Mouse (Mus musculus): ENCODE measurements around the gene Slc9a4. TPM values are rescaled to one million over a fixed set of nuclear protein-coding genes. Genes with fewer than 3 reads are reported as not detected.

Gene Slc9a4
- total and polyA plus RNA-seq, 2 experiments from 2014 or later, result 0.05 to 0.12 TPM

DNA sequence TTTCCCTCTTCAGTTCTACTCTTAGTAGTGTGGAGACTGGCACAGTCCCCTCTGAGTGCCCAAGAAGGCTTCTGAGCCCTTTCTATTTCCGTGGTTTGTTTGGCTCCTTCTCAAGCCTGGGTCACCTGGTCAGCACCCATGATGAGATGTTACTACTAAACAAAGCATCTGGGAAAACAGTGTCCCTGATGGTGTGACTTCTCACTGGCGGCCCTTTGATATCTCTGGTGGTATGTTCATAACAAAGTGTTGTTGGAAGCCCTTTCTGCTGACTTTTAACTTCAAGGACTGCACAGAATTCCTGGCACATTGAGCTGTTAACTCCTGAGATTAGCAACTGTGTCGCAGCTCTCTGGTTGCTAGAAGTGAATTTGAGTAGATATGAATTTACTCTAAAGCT, 90.1 kb downstream of the Slc9a4 start:
- H3K4me1 ChIP-seq (ENCODE audit: insufficient read depth, low read length), result no peaks in the 10 kb centered on the region
- H3K27ac ChIP-seq (ENCODE audit: low read depth, low read length), result no peak overlapping the region
- no peak for DNase-seq (ENCODE audit: low spot score)
- no peaks in the 10 kb centered on the region for H3K9me3 ChIP-seq (ENCODE audit: low read length)
- no peak overlapping the region for H3K4me2 ChIP-seq (ENCODE audit: low read depth, low read length, poor library complexity, severe bottlenecking)
- H3K9ac ChIP-seq (replicated peaks; ENCODE audit: low read length, poor library complexity, severe bottlenecking), result no peak overlapping the region
- no peaks in the 10 kb centered on the region for H3K36me3 ChIP-seq (ENCODE audit: insufficient read depth, low read length)
- no peak for TF ChIP-seq CTCF (IDR thresholded peaks at IDR 0.05)
- H3K27me3 ChIP-seq (ENCODE audit: insufficient read depth, low read length), result no peaks in the 10 kb centered on the region
- 88% methylated on average over 3 of the region's 3 CpGs for WGBS
- H3K4me3 ChIP-seq (ENCODE audit: low read depth, low read length), result no peak overlapping the region
- no peak for ATAC-seq (ENCODE audit: low FRiP score)

DNA sequence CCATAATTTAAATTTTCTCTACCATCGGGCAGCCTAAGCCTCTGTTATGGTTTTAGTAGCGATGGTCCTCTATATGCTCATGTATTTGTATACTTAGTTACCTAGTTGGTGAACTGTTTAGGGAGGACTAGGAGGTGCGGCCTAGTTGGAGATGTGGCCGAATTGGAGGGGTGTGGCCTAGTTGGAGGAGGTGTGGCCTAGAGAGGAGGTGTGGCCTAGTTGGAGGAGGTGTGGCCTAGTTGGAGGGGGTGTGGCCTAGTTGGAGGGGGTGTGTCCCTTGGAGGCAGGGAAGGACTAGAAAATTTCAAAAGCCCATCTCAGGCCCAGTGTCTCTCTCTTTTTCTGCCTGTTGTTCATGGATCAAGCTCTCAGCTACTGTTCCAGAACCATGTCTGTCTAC, 91.6 kb downstream of the Slc9a4 start:
- no peaks in the 10 kb centered on the region for H3K4me1 ChIP-seq (ENCODE audit: insufficient read depth, low read length)
- ATAC-seq (ENCODE audit: low FRiP score) (no peak), DNase-seq (ENCODE audit: low spot score) (no peak)
- no peak overlapping the region for H3K4me2 ChIP-seq (ENCODE audit: low read depth, low read length, poor library complexity, severe bottlenecking)
- H3K9ac ChIP-seq (replicated peaks; ENCODE audit: low read length, poor library complexity, severe bottlenecking), result no peak overlapping the region
- 94% methylated on average over 4 of the region's 4 CpGs for WGBS
- no peaks in the 10 kb centered on the region for H3K27me3 ChIP-seq (ENCODE audit: insufficient read depth, low read length)
- no peaks in the 10 kb centered on the region for H3K36me3 ChIP-seq (ENCODE audit: insufficient read depth, low read length)
- no peak overlapping the region for H3K4me3 ChIP-seq (ENCODE audit: low read depth, low read length)
- no peaks in the 10 kb centered on the region for H3K9me3 ChIP-seq (ENCODE audit: low read length)
- no peak overlapping the region for H3K27ac ChIP-seq (ENCODE audit: low read depth, low read length)
- TF ChIP-seq CTCF (IDR thresholded peaks at IDR 0.05), result no peak

DNA sequence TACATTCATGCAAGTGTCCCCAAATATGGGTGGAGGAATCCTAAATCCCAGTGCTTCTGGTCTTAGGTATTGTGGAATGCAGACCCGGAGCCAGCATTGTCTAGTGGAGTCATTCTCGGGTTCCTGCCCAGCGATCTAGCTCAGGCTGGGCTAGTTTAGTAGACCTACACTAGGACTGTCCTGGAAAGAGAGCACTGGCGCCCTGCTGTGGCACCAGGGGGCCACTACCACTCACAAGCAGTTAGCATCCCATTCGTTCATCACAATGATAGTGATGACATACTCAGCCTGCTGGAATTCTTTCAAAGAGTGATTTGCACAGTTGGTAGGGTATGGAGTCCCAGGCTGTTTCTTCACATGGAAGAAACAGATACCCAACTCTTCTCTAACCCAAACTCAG, 97.4 kb downstream of the Slc9a4 start:
- no peak for TF ChIP-seq CTCF (IDR thresholded peaks at IDR 0.05)
- Histone ChIP-seq H3K27ac (ENCODE audit: low read depth, low read length) (no peak overlapping the region), H3K4me1 (ENCODE audit: insufficient read depth, low read length) (peaks cover 4% of the 10 kb centered on the region; the same call in 1 of the 2 replicates), H3K4me2 (ENCODE audit: low read depth, low read length, poor library complexity, severe bottlenecking) (no peak overlapping the region), H3K36me3 (ENCODE audit: insufficient read depth, low read length) (no peaks in the 10 kb centered on the region), H3K9me3 (ENCODE audit: low read length) (no peaks in the 10 kb centered on the region), H3K27me3 (ENCODE audit: insufficient read depth, low read length) (peaks cover 27% of the 10 kb centered on the region), H3K9ac (replicated peaks; ENCODE audit: low read length, poor library complexity, severe bottlenecking) (no peak overlapping the region), H3K4me3 (ENCODE audit: low read depth, low read length) (no peak overlapping the region)
- 55% methylated on average over 5 of the region's 5 CpGs for WGBS
- DNase-seq (ENCODE audit: low spot score), result no peak
- no peak for ATAC-seq (ENCODE audit: low FRiP score)

Other genes starting within 250 kb of the Slc9a4 start
- 0.09 and 0.33 TPM in 2 replicates for gene Il1rl1, start 150.5 kb upstream of the Slc9a4 start, total RNA-seq (2014; rRNA removed)
- gene Il1rl1, start 150.5 kb upstream of the Slc9a4 start, polyA plus RNA-seq (2015; fragmentation: Nextera tagmentation; extraction: Ambion mirVana), result 0.04 and 0.20 TPM in 2 replicates
- not detected in 2 replicates for gene Il18r1, start 114.5 kb upstream of the Slc9a4 start, total RNA-seq (2014; rRNA removed)
- 0.05 TPM in 1 of 2 replicates, not detected in the other for gene Il18r1, start 114.5 kb upstream of the Slc9a4 start, polyA plus RNA-seq (2015; fragmentation: Nextera tagmentation; extraction: Ambion mirVana)
- gene Il18rap, start 64.7 kb upstream of the Slc9a4 start, total RNA-seq (2014; rRNA removed), result 0.11 TPM in 1 of 2 replicates, not detected in the other
- 0.09 and 0.12 TPM in 2 replicates for gene Il18rap, start 64.7 kb upstream of the Slc9a4 start, polyA plus RNA-seq (2015; fragmentation: Nextera tagmentation; extraction: Ambion mirVana)
- gene Slc9a2, start 100.5 kb downstream of the Slc9a4 start, total RNA-seq (2014; rRNA removed), result 0.99 and 2.8 TPM in 2 replicates
- 0.88 and 1.0 TPM in 2 replicates for gene Slc9a2, start 100.5 kb downstream of the Slc9a4 start, polyA plus RNA-seq (2015; fragmentation: Nextera tagmentation; extraction: Ambion mirVana)
- 9.2 and 9.3 TPM in 2 replicates for gene Mfsd9, start 210.6 kb downstream of the Slc9a4 start, total RNA-seq (2014; rRNA removed)
- 5.5 and 5.8 TPM in 2 replicates for gene Mfsd9, start 210.6 kb downstream of the Slc9a4 start, polyA plus RNA-seq (2015; fragmentation: Nextera tagmentation; extraction: Ambion mirVana)
- 0.05 and 0.24 TPM in 2 replicates for gene Tmem182, start 225.5 kb downstream of the Slc9a4 start, total RNA-seq (2014; rRNA removed)
- 0.20 and 0.21 TPM in 2 replicates for gene Tmem182, start 225.5 kb downstream of the Slc9a4 start, polyA plus RNA-seq (2015; fragmentation: Nextera tagmentation; extraction: Ambion mirVana)